In genomic region chr16:33382341-33382740, GRCm38 (mm10) we compare ENCODE assay signal across 8 mouse cellular contexts. TPM values are rescaled to one million over a fixed set of nuclear protein-coding genes. Genes with fewer than 3 reads are reported as not detected.
DNase-seq lines count a peak whose midpoint lies in the region; ATAC-seq and TF ChIP-seq lines count a peak whose summit lies in the region.

No protein-coding gene starts in this region.

- H3K9me3 ChIP-seq in heart, embryonic 12.5 days (replicated peaks) = no peaks in the 10 kb centered on the region
- H3K9me3 ChIP-seq in CH12.LX (replicated peaks; ENCODE audit: low read length) = no peaks in the 10 kb centered on the region
- H3K9me3 ChIP-seq in hindbrain, embryonic 10.5 days = no peaks in the 10 kb centered on the region
- no peaks in the 10 kb centered on the region for H3K9me3 ChIP-seq in midbrain, embryonic 11.5 days (ENCODE audit: control insufficient read depth, low read length)

- peak overlapping the region; percentile 93 for H3K4me3 ChIP-seq in heart, embryonic 12.5 days
- peak overlapping the region; percentile 80 to 94 (median 85) for H3K4me3 ChIP-seq in CH12.LX (replicated peaks in 1 of 3; ENCODE audit: low read depth in 2 of 3, low read length in 2 of 3, poor library complexity in 1 of 3)
- peak overlapping the region; percentile 95 for H3K4me3 ChIP-seq in hindbrain, embryonic 10.5 days
- peak overlapping the region; percentile 99 for H3K4me3 ChIP-seq in midbrain, embryonic 11.5 days (ENCODE audit: low read depth, low read length)

- 32% methylated on average over 4 of the region's 4 CpGs for WGBS in heart, embryonic 12.5 days
- WGBS in hindbrain, embryonic 10.5 days = 55% methylated on average over 4 of the region's 4 CpGs
- 55% methylated on average over 4 of the region's 4 CpGs for WGBS in midbrain, embryonic 11.5 days

- DNase-seq in heart, postnatal 14 days = no peak
- peak; percentile 65 for DNase-seq in CH12.LX (ENCODE audit: extremely low read depth)
- DNase-seq in hindbrain, embryonic 10.5 days (ENCODE audit: low spot score) = no peak
- DNase-seq in midbrain, embryonic 11.5 days (ENCODE audit: low spot score, missing footprints) = no peak
- no peak for DNase-seq in right cerebral cortex, adult 18-20 months
- DNase-seq in adrenal gland, postnatal 25 days = no peak
- no peak for DNase-seq in cerebellum, postnatal 14 days

- no peak for ATAC-seq in heart, embryonic 12.5 days (ENCODE audit: insufficient number of reproducible peaks, low FRiP score)
- no peak for ATAC-seq in midbrain, embryonic 11.5 days (ENCODE audit: low FRiP score)

- peak overlapping the region; percentile 93 for H3K4me2 ChIP-seq in heart, embryonic 12.5 days
- H3K4me2 ChIP-seq in CH12.LX (ENCODE audit: insufficient read depth, low read depth, poor library complexity, severe bottlenecking) = peak overlapping the region; percentile 55
- H3K4me2 ChIP-seq in midbrain, embryonic 11.5 days = peak overlapping the region; percentile 93

- intact Hi-C loops in heart, postnatal 14 days (cut with DNase I) = loop anchor here (5.0 kb wide), 1 partner anchor 100 kb away; no protein-coding TSS in a partner anchor

- no peak for TF ChIP-seq POLR2A in CH12.LX (IDR thresholded peaks at IDR 0.05; ENCODE audit: low read depth, low read length)

- H3K27me3 ChIP-seq in heart, embryonic 12.5 days (replicated peaks) = no peaks in the 10 kb centered on the region
- no peaks in the 10 kb centered on the region for H3K27me3 ChIP-seq in CH12.LX (replicated peaks)
- no peaks in the 10 kb centered on the region for H3K27me3 ChIP-seq in hindbrain, embryonic 10.5 days (ENCODE audit: insufficient read depth, poor library complexity, severe bottlenecking)
- H3K27me3 ChIP-seq in midbrain, embryonic 11.5 days (ENCODE audit: control insufficient read depth, insufficient read depth, low read length) = no peaks in the 10 kb centered on the region

- in situ Hi-C loops in CH12.LX (cut with MboI; ENCODE audit: low pct_ligation_motif_present, low pct_unique_long_range_greater_than_20kb, low sequenced_read_pairs) = no loop called here

- peak overlapping the region; percentile 97 for H3K9ac ChIP-seq in heart, embryonic 12.5 days
- H3K9ac ChIP-seq in CH12.LX (ENCODE audit: insufficient read depth, low read depth) = peak overlapping the region; percentile 98
- peak overlapping the region; percentile 97 for H3K9ac ChIP-seq in midbrain, embryonic 11.5 days (ENCODE audit: low read length)

- peaks cover 30% of the 10 kb centered on the region for H3K4me1 ChIP-seq in heart, embryonic 12.5 days (replicated peaks)
- H3K4me1 ChIP-seq in CH12.LX (ENCODE audit: control insufficient read depth in 1 of 2, insufficient read depth in 2 of 2) = peaks cover 3 to 37% of the 10 kb centered on the region in 2 experiments; a peak in 3 of 4 replicates
- peaks cover 23% of the 10 kb centered on the region for H3K4me1 ChIP-seq in hindbrain, embryonic 10.5 days (replicated peaks)
- H3K4me1 ChIP-seq in midbrain, embryonic 11.5 days (ENCODE audit: control insufficient read depth, insufficient read depth, low read length) = peaks cover 11% of the 10 kb centered on the region; the same call in 1 of the 2 replicates

- no peak for TF ChIP-seq RAD21 in CH12.LX (IDR thresholded peaks at IDR 0.05; ENCODE audit: low read depth, low read length)

- H3K36me3 ChIP-seq in heart, embryonic 12.5 days = peaks cover 3% of the 10 kb centered on the region; the same call in 1 of the 2 replicates
- peaks cover 4 to 45% of the 10 kb centered on the region in 2 experiments for H3K36me3 ChIP-seq in CH12.LX (replicated peaks in 1 of 2; ENCODE audit: control insufficient read depth in 1 of 2, insufficient read depth in 1 of 2, low read length in 1 of 2)
- H3K36me3 ChIP-seq in hindbrain, embryonic 10.5 days = peaks cover 27% of the 10 kb centered on the region
- no peaks in the 10 kb centered on the region for H3K36me3 ChIP-seq in midbrain, embryonic 11.5 days (ENCODE audit: control insufficient read depth, insufficient read depth, low read length)

- dilution Hi-C loops in CH12.LX (cut with MboI; ENCODE audit: extremely low pct_ligation_motif_present, extremely low pct_unique_long_range_greater_than_20kb, low sequenced_read_pairs) = no loop called here

- H3K79me2 ChIP-seq in CH12.LX (replicated peaks; ENCODE audit: control insufficient read depth, extremely low read depth, insufficient read depth, poor library complexity, severe bottlenecking) = peaks cover 64% of the 10 kb centered on the region

- H3K27ac ChIP-seq in heart, embryonic 12.5 days (ENCODE audit: poor library complexity, severe bottlenecking) = peak overlapping the region; percentile 89
- peak overlapping the region; percentile 35; the same call in 1 of the 2 replicates for H3K27ac ChIP-seq in CH12.LX (ENCODE audit: insufficient read depth, low read depth)
- H3K27ac ChIP-seq in hindbrain, embryonic 10.5 days = peak overlapping the region; percentile 99
- H3K27ac ChIP-seq in midbrain, embryonic 11.5 days (ENCODE audit: low read depth, low read length) = no peak overlapping the region

- TF ChIP-seq CTCF in CH12.LX (conservative IDR thresholded peaks at IDR 0.05 in 1 of 2, IDR thresholded peaks at IDR 0.05 in 1 of 2; ENCODE audit: low read depth in 2 of 2, low read length in 2 of 2) = no peak

- 0 out of 2 replicates have a peak, but pooled peaks have one; percentile 14 for TF ChIP-seq EP300 in CH12.LX (IDR thresholded peaks at IDR 0.05; ENCODE audit: low read length)

TF ChIP-seq in CH12.LX, 34 proteins besides CTCF, POLR2A, EP300 and RAD21:
- TF ChIP-seq POLR2AphosphoS2 (IDR thresholded peaks at IDR 0.05; ENCODE audit: low read depth, low read length) = no peak
- TF ChIP-seq ZNF384 (IDR thresholded peaks at IDR 0.05; ENCODE audit: low read depth, low read length) = peak; percentile 73
- TF ChIP-seq NELFE (IDR thresholded peaks at IDR 0.05; ENCODE audit: low read depth, low read length) = no peak
- no peak for TF ChIP-seq PAX5 (IDR thresholded peaks at IDR 0.05; ENCODE audit: low read length)
- TF ChIP-seq MEF2A (IDR thresholded peaks at IDR 0.05; ENCODE audit: borderline replicate concordance, low read depth, low read length) = no peak
- TF ChIP-seq BHLHE40 (IDR thresholded peaks at IDR 0.05; ENCODE audit: low read depth, low read length) = no peak
- TF ChIP-seq NRF1 (IDR thresholded peaks at IDR 0.05; ENCODE audit: low read depth, low read length) = no peak
- TF ChIP-seq CHD2 (IDR thresholded peaks at IDR 0.05; ENCODE audit: low read length) = no peak
- TF ChIP-seq IRF4 (IDR thresholded peaks at IDR 0.05; ENCODE audit: low read depth, low read length) = no peak
- TF ChIP-seq JUN (IDR thresholded peaks at IDR 0.05; ENCODE audit: insufficient read depth, low read depth, low read length) = no peak
- no peak for TF ChIP-seq HCFC1 (IDR thresholded peaks at IDR 0.05; ENCODE audit: low read depth, low read length)
- peak; percentile 70 for TF ChIP-seq SIN3A (IDR thresholded peaks at IDR 0.05; ENCODE audit: low read length)
- no peak for TF ChIP-seq CHD1 (IDR thresholded peaks at IDR 0.05; ENCODE audit: low read depth, low read length)
- no peak for TF ChIP-seq SMC3 (IDR thresholded peaks at IDR 0.05; ENCODE audit: low read depth, low read length)
- TF ChIP-seq USF2 (conservative IDR thresholded peaks at IDR 0.05; ENCODE audit: low read depth, low read length) = no peak
- TF ChIP-seq ZKSCAN1 (IDR thresholded peaks at IDR 0.05; ENCODE audit: borderline replicate concordance, low read depth, low read length) = no peak
- no peak for TF ChIP-seq ZC3H11A (IDR thresholded peaks at IDR 0.05; ENCODE audit: low read depth, low read length)
- no peak for TF ChIP-seq MAFK (IDR thresholded peaks at IDR 0.05; ENCODE audit: insufficient replicate concordance, low read length)
- TF ChIP-seq MYC (IDR thresholded peaks at IDR 0.05; ENCODE audit: low read depth, low read length) = peak; percentile 39; the same call in 1 of the 2 replicates
- no peak for TF ChIP-seq USF1 (IDR thresholded peaks at IDR 0.05; ENCODE audit: low read depth, low read length)
- no peak for TF ChIP-seq JUND (conservative IDR thresholded peaks at IDR 0.05; ENCODE audit: low read depth, low read length)
- TF ChIP-seq E2F4 (IDR thresholded peaks at IDR 0.05; ENCODE audit: insufficient replicate concordance, low read depth, low read length) = no peak
- TF ChIP-seq ETS1 (conservative IDR thresholded peaks at IDR 0.05; ENCODE audit: low read depth, low read length) = no peak
- peak; percentile 78 for TF ChIP-seq MXI1 (IDR thresholded peaks at IDR 0.05; ENCODE audit: low read depth, low read length)
- no peak for TF ChIP-seq MAX (IDR thresholded peaks at IDR 0.05; ENCODE audit: low read length)
- TF ChIP-seq GABPA (IDR thresholded peaks at IDR 0.05; ENCODE audit: insufficient replicate concordance, low read depth, low read length) = no peak
- no peak for TF ChIP-seq MAZ (IDR thresholded peaks at IDR 0.05; ENCODE audit: low read depth, low read length)
- no peak for TF ChIP-seq TBP (conservative IDR thresholded peaks at IDR 0.05; ENCODE audit: low read depth, low read length)
- no peak for TF ChIP-seq ZMIZ1 (IDR thresholded peaks at IDR 0.05; ENCODE audit: low read depth, low read length)
- TF ChIP-seq ELF1 (IDR thresholded peaks at IDR 0.05; ENCODE audit: low read depth, low read length) = peak; percentile 28; the same call in 1 of the 2 replicates
- no peak for TF ChIP-seq KAT2A (IDR thresholded peaks at IDR 0.05; ENCODE audit: insufficient replicate concordance, low read length)
- no peak for TF ChIP-seq UBTF (IDR thresholded peaks at IDR 0.05; ENCODE audit: low read depth, low read length)
- no peak for TF ChIP-seq TCF12 (IDR thresholded peaks at IDR 0.05; ENCODE audit: low read depth, low read length)

RNA-seq across cellular contexts. Expression of gene Zfp148, which starts 1.7 kb away (rescaled TPM):
- 46.5 and 48.4 TPM in 2 replicates for polyA plus RNA-seq in heart, embryonic 12.5 days (2016; fragmentation: Nextera tagmentation; extraction: Ambion mirVana)
- 10 to 100 TPM; 46.5 to 48.6 TPM for total RNA-seq in heart, postnatal 14 days (2021)
- total RNA-seq in CH12.LX (2012; rRNA removed) (19.5 and 23.2 TPM in 2 replicates), CH12.LX (2014; rRNA removed) (28.6 and 30.4 TPM in 2 replicates)
- 36.6 and 39.9 TPM in 2 replicates for polyA plus RNA-seq in CH12.LX (2012; ENCODE audit: insufficient read length, low read depth)
- 38.8 and 40.1 TPM in 2 replicates for polyA plus RNA-seq in hindbrain, embryonic 10.5 days (2016; fragmentation: Nextera tagmentation; extraction: Ambion mirVana)
- 49.1 and 53.8 TPM in 2 replicates for polyA plus RNA-seq in midbrain, embryonic 11.5 days (2014; fragmentation: Nextera tagmentation; extraction: Ambion mirVana)
- 62.4 and 67.5 TPM in 2 replicates for total RNA-seq in adrenal gland, postnatal 25 days (2021)
